Mouse (Mus musculus) adrenal gland, postnatal 4 days (tissue): Measurements from ENCODE around the gene Spag7. TPM values are rescaled to one million over a fixed set of nuclear protein-coding genes. Genes with fewer than 3 reads are reported as not detected.

Experiments used
- DNase-seq, 2 experiments: peaks; one replicate each; pipeline ENCODE4 v3.0.0; 2021 to 2022; ENCODE audit warnings: low spot score in 2 of 2, mixed read lengths in 2 of 2
- total RNA-seq, 2 experiments: library from RNA; stranded (reverse); gene quantifications; 2 replicates each; pipeline ENCODE4 v1.2.3; 2021

Spag7 gene
- total RNA-seq, 2 experiments from 2014 or later: 82.0 to 87.2 TPM

DNA sequence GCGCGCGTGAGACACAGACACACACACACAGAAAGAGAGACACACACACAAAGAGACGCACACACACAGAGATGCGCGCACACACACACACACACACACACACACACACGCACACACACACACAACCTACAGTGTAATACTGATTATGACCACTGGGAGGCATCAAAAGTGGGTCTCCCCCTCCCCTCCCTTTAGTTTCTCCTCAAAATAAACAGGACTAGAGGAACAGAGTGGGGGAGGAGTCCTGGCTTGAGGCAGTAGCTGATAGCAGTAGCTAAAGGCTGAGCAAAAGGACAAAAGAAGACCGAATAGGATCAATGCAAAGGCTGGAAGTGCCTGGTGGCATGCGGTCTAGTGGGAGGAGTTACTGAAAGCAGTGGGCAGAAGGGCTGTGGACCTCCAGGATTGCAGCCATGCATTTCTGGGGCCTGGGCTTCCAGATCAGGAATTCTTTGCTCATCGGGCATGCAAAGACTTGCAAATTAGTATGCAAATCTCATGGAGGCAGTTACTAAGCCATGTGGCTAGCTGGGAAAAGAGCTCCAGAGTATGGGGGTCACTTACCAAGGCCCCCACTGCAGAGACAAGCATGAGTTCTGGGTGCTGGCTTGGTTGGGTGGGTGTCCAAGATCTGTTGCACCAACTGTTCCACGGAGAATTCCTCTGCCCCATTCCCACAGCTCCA lies 12.8 kb upstream of the Spag7 start:
- no peak for DNase-seq

DNA sequence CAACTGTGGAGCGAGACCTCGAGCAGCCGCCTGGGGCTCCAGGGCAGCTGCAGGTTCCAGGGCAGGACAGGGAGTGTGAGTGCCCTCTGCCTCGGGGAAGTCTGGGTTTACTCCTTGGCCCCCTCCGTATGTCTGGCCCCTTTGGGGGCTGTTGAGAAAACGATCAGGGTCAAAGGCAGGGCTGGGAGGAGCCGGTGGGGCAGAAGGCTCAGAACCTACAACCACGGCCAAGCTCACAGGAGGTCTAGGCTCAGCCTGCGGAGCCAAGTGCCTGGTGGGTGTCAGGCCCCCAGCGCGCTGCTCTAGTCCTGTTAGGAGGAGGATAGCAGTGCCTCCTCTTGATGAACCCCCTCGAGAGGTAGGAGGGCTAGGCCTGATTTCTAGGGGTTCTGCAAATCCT lies 12.0 kb upstream of the Spag7 start:
- DNase-seq: no peak

DNA sequence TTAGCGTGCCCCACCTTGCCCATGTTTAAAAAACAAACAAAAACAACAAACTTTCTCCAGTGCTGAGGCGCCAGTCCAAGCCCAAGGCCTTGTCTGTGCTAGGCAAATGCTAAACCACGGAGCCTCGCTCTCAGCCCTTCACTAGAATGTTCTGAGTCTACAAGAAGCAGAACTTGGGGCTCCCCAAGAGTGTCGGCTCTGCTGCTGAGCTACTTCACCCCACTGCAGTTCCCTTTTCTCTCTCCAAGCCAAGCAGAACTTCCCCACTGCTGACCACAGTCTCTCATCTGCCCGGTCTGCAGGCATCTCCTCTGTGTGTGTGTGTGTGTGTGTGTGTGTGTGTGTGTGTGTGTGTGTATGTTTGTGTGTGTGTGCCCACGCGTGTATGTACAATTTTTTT lies 10.7 kb upstream of the Spag7 start:
- DNase-seq: no peak

DNA sequence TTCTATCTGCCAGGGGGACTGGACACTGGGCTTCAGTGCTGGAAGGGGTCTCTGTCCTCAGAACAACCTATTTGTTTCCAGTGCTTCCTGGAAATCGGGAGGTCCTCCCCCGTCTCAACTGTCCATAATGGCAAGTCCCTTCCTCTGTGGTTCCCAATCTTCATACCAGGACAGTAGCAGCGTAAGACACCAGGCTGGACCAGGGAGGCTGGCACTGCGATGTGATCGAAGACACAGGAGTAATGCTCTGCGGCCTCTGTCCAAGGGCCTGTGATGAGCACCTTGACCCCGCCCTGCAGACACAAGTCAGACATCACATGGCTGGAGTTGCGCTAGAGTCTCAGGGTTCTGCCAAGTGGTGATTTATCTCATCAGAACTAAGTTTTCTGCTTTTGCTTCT lies 10.1 kb upstream of the Spag7 start:
- DNase-seq: no peak

DNA sequence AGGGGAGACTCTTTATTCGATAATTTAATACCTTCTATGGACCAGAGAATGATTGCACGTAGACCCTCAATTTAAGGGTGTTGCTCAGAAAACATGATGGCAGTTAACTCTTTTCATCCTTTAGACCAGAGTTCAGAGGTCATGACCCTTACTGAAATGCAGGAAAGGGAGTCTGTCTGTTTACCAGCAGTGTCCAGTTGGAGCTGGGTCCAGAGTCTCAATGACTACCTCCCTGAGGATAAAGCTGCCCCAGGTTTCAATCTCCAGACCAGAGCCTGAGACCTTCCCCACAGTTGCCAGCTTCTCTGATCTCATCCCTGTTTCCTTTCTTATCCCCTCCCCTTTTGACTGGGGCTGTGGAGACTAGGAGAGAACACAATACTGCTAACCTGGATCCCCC lies 9.4 kb upstream of the Spag7 start:
- DNase-seq: no peak

DNA sequence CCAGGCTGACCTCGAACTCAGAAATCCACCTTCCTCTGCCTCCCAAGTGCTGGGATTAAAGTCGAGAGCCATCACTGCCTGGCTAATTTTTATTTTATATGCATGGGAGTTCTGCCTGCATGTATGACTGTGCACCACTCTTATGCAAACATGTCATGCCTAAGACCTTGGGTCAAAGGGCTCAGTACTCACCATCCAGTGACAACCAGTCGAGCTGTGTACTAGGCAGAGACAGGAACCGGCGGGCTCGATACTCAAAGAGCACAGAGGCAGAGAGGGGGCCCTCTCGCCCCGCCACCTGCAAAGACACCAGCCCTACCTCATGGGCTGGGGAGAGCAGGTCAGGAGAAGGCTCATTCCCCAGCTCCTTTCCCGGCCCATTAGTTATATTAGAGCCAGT lies 8.9 kb upstream of the Spag7 start:
- DNase-seq: no peak

DNA sequence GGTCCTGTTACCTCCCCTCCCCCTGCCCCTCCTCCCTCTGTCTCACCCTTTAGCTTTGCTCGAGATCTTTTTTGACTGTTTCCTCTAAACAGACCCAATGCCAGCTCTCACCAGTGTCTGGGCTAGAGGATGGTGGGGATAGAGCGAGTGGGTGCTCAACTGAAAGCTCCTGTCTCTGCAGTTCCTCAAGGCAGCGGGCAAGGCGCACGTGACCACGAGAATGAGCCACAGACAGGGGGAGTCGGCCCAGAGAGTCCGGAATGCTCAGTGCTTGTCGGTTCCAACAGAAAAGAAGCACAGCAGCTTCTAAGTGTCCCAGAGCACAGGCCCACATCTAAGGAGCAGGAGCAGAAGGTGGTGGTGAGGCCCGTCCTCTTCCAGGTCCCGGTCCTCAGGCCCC lies 5.3 kb upstream of the Spag7 start:
- no peak for DNase-seq

DNA sequence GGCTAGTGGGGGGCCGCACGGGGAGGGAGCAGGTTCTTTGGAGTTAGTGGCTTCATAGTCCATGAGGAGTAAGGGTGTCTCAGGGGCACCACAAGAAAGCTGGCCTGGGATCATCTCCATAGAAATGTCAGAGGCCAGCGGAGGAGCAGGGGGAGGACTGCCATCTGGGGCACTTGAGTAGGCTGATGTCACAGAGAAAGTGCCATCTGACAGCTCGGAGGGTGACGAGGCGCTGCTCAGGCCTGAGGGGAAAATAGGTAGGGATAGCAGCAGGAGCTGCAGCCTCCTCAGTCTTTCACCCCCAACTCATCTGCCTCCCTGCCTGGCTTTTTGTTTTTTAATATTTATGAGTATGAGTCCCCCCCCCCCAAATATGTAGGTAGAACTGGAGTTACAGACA lies 4.8 kb upstream of the Spag7 start:
- DNase-seq: no peak

DNA sequence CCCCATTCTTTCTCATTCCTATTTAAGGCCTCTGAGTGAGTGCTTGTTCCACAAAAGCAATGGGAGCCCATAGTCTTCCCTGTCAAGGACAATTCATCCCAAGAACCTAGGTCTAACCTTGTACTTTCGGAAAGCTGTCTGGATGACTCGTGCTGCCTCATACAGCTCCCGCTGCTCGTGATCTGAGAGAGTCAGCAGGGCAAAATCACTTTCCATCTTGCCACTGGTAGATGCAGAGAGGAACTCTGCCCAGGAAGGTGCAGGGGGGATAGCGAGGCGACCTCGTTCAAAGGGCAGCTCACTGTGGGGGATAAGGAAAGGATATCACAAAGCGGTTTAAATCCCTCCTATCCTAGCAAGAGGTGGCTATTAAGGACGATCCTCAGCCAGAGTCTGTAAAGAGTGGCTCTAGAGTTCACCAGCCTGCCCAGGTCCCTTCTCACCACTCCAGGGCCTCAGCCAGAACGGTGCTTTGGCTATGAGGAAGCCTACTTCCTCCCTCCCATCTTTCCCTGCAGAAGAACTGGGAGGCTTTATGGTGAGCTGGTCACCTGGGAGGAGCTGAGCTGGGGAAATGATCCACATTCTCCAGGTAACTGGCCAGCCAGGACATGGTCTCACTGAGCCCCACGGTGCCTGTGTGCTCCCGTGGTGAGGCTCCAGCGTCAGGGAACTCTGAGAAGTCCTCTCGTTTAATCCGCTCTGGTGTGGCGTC lies 2.3 kb upstream of the Spag7 start:
- no peak for DNase-seq

DNA sequence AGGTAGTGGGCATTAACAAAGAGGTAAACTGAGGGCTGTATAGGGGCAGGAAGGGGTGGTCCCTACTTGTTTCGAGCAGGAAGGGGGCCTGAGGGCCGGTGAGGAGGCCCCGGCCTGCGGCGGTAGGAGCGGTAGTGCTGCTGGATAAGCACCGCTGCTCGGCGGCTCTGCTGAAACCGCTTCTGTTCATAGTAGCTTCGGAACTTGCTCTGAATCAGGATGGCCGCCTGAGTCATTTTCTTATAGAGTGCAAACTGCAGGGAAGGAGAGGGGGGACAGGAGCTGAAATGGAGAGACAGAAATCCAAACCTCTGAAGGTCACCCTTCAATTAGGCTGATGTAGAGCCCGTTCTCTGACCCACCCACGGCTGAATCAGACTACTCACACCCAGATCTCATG lies 1.3 kb upstream of the Spag7 start:
- DNase-seq: no peak

DNA sequence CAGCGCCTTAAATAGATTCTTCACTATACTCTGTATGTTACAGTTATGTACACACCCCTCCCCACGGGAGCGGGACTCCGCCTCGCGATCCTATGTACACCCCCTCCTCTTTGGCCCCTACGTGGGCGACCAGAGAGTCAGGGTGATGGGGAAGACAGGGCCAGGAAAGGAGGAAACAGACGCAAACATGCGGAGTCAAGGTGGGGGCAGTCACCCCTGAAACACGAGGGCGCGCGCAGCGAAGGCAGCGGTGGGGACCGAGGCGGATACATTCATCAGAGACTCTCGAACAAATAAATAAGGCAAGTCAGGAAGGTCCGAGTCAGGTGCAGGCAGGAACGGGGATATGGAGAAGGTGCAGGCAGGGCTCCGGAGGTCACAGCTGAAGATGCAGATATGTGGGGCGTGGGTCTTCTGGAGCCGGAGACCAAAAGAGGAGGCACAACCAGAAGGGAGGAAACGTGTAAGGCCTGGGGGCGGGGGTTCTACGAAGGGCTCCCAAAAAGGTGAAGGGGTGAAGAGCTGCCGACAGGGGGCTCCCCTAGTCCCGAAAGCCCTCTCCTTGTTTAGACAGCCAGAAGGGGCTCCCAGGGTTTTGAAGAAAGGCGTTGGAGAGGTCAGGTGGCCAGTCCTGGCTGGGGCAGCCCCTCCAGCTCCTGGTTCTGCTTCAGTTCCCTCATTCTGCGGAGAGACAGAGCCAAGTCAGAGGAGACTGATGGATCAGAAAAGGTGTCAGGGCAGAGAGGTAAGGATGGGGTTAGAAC lies 548 bp upstream of the Spag7 start:
- DNase-seq: peak in 1 of 2 experiments; percentile 60

DNA sequence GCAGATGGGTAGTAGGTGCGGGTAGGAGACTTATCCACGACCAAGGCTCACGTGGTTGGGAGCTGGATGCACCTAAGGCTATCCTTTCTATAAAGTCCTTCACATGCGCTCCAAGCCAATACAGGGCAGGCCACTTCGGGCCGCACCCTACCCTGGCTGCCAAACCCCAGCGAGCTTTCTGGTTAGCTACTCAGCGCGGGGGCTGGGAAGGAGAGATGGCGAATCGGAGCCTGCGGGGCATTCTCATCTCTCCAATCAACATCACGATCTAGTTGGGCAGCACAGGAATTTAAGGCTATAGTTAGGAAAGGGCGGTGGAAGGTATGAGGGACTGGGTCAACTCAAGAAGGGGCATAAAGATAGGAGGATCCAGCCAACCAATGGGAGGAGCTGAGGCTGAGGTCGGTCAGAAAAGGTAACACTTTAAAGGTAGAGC lies 863 bp downstream of the Spag7 start:
- DNase-seq: peak in 1 of 2 experiments; percentile 54

DNA sequence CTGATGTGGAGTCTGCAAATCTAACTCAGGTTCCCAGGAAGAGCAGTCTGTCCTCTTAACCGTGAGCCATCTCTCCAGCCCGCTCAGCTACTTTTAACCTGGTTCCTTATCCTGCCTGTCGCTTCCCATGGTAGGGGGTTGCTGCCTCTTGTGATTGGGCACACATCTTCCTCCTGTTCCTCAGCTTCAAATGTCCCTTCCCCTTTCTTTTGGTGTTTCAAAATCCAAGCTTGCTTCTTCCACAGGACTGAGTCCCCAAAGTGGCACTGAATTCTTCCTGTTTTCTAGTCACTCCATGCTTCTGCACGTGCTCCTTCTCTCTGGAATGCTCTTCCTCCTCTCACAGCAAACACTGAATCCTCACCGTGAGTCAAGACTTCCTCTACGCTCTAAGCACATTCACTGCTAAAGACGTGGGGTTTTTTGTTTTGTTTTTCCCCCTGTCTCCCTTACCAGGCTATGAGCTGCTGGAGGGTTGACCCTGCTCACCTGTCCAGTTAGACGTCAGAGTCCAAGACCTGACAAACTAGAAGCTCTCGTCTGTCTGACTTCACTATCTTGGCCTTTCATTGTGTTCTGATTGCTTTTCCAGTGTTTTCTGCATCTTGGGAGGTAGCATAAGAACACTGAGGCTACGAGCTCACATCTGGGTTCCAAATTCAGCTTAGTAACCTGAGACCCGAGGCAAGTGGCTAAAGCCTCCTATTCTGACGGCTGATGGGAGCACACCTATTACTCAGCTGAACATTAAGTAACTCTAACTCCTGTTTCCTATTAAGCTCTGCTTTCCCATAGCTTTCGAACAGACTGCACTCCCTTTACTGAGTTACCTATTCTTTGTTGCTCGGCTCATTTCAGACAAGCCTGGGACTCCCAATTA lies 1.7 kb downstream of the Spag7 start:
- no peak for DNase-seq

DNA sequence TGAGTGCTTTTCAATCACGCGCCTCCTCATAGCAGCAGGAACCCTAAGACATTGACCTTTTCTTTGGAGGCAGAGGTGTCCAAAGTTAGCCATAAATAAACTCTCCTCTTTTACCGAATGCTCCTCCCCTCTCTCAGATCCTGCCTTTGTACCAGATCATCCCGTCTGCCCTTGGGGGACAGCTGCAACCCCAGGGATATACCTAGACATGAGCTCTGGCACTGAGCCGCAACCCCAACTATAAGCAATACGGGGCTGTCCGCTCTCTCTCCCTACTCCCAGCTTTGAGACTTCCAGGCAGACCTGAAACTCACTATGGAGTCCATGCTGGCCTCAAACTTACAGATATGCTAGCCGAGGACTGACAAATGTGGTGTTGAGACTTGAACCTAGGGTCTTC lies 2.5 kb downstream of the Spag7 start:
- no peak for DNase-seq

DNA sequence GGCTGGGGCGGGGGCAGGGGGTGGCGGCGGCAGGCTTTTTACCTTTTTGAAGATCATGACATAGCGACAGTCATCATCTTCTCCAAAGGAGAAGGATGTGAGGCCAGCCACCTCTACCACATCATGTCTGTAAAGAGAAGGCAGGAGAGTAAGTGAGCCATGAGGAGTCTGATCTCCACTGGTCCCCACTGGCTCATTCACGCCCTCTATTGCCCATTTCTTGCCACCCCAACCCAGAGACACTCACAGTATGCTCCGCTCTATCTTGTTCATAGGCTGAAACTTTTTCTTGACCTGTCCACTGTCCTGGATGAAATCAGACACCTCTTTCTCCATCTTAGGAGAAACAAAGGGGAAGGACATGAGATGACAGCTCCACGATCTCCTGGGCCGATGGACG lies 4.5 kb downstream of the Spag7 start:
- no peak for DNase-seq

DNA sequence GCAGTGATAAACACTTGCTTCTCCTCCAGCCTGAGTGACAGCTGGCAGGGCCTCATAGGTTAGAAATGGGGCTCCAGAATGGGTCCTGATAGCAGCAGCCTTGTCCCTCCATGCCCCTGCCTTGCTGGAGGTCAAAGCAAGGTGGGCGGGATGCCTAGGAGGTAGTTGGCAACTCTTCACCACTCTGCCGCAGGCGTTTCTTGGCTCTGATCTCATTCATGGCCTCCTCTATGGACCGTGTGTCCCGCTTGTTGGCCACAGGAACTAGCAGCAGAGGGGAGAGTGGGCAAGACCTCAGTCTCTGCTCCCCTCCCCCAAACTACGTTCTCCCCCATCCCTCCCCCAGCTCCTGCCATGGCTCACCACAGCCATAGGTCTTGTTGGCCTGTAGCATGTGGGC lies 5.3 kb downstream of the Spag7 start:
- no peak for DNase-seq

DNA sequence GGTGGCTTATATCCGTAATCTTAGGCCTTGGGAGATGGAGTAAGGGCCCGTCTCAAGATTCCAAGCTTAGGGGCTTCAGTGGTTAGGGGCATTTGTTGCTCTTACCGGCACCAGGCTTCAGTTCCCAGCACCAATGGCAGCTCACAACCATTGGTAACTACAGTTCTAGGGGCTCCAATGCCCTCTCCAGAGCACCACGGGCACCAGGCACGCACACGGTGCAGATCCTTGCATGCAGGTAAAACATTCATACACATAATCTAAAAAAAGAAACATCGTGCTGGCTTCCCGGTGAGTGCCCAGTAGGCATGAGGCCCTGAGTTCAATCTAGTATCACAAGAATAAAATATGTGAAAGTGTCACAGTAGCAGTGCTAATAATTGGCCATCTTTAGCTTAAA lies 6.1 kb downstream of the Spag7 start:
- no peak for DNase-seq

DNA sequence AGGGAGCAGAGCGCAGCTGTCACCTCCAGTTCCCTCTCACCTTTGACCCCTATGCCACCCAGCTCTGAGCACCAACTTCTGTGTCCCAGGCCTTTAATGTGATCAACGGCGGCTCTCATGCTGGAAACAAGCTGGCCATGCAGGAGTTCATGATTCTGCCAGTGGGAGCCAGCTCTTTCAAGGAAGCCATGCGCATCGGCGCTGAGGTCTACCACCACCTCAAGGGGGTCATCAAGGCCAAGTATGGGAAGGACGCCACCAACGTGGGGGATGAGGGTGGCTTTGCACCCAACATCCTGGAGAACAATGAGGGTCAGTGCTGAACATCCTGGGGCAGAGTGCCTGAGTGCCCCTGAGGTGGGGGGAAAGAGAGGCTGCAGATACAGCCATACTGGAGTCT lies 8.6 kb downstream of the Spag7 start:
- DNase-seq: no peak

DNA sequence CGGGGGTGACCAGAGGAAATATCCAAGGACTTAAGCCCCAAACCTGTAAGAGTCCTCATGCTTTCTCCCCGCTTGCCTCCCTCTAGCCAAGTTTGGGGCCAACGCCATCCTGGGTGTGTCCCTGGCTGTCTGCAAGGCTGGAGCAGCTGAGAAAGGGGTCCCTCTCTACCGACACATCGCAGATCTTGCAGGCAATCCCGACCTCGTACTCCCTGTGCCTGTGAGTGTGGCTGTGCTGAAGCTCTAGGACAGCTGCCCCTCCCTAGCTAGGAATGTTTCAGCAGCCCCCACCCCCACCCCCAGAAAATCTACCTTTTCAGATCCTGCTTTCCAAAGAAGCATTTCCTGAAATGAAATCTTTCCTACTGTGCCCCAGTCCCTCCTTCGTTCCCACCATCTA lies 10.3 kb downstream of the Spag7 start:
- no peak for DNase-seq

DNA sequence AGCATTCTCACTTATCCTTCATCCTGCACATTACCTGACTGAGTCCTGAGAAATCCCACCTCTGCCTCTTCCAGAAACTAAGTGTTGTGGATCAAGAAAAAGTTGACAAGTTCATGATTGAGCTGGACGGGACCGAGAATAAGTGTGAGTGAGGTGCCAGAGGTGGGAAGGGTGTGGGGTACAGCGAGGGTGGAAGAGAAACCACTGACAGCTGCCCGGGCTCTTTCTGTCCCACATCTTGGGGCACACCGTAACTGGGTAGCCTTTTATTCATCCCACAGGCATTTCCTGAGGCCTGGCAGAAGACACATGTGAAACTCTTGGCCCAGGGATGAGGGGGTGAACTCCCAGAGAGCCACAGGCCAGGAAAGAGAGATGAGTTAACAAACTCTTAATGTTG lies 10.7 kb downstream of the Spag7 start:
- DNase-seq: no peak

DNA sequence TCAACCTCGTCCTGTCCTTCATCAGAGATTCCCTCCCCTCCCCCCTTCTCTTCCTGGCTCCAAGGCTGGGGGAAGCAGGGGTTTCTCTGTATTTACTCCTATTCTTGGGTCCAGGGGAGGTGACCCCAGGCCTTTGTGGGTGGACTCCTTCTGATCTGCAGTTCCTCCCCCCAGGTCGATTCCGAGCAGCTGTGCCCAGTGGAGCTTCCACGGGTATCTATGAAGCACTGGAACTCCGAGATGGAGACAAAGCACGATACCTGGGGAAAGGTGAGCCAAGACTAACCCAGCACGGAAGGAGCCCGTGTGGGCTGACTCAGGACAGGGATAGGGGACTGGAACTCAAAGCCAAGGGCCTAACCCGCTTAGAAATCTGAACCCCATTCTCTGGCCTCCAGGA lies 11.2 kb downstream of the Spag7 start:
- no peak for DNase-seq
